Mouse (Mus musculus): ENCODE data around the gene Gm9887. TPM values are rescaled to one million over a fixed set of nuclear protein-coding genes. Genes with fewer than 3 reads are reported as not detected.

Gene Gm9887
- total and polyA plus RNA-seq, 3 experiments: 3.4 to 4.3 TPM; not detected in 1

GRCm38 (mm10) chr12:69400367-69400766 lies 28.1 kb upstream of the Gm9887 start:
- H3K4me2 ChIP-seq (ENCODE audit: insufficient read depth, low read depth, poor library complexity, severe bottlenecking): peak overlapping the region; percentile 51; the same call in 1 of the 2 replicates

GRCm38 (mm10) chr12:69394456-69394855 lies 22.2 kb upstream of the Gm9887 start:
- Histone ChIP-seq H3K4me2 (ENCODE audit: insufficient read depth, low read depth, poor library complexity, severe bottlenecking) (no peak overlapping the region), H3K27me3 (replicated peaks) (no peaks in the 10 kb centered on the region), H3K36me3 (replicated peaks in 1 of 2; ENCODE audit: control insufficient read depth in 1 of 2, insufficient read depth in 1 of 2, low read length in 1 of 2) (no peaks in the 10 kb centered on the region), H3K9me3 (replicated peaks; ENCODE audit: low read length) (peaks cover 6% of the 10 kb centered on the region), H3K9ac (ENCODE audit: insufficient read depth, low read depth) (no peak overlapping the region), H3K4me1 (ENCODE audit: control insufficient read depth in 1 of 2, insufficient read depth in 2 of 2) (peaks cover under 1 to 12% of the 10 kb centered on the region in 2 experiments; a peak in 3 of 4 replicates), H3K79me2 (replicated peaks; ENCODE audit: control insufficient read depth, extremely low read depth, insufficient read depth, poor library complexity, severe bottlenecking) (no peaks in the 10 kb centered on the region), H3K4me3 (replicated peaks in 1 of 3; ENCODE audit: low read depth in 2 of 3, low read length in 2 of 3, poor library complexity in 1 of 3) (no peak overlapping the region), H3K27ac (ENCODE audit: insufficient read depth, low read depth) (no peak overlapping the region)
- TF ChIP-seq MXI1 (IDR thresholded peaks at IDR 0.05; ENCODE audit: low read depth, low read length): no peak
- no peak for TF ChIP-seq RCOR1 (conservative IDR thresholded peaks at IDR 0.05; ENCODE audit: low read depth, low read length)
- in situ Hi-C loops (cut with MboI; ENCODE audit: low pct_ligation_motif_present, low pct_unique_long_range_greater_than_20kb, low sequenced_read_pairs) (no loop called here), dilution Hi-C loops (cut with MboI; ENCODE audit: extremely low pct_ligation_motif_present, extremely low pct_unique_long_range_greater_than_20kb, low sequenced_read_pairs) (no loop called here)
- DNase-seq (ENCODE audit: extremely low read depth): no peak

More at GRCm38 (mm10) chr12:69400367-69400766, 28.1 kb upstream of the Gm9887 start:
- dilution Hi-C loops (cut with MboI; ENCODE audit: extremely low pct_ligation_motif_present, extremely low pct_unique_long_range_greater_than_20kb, low sequenced_read_pairs) (no loop called here), in situ Hi-C loops (cut with MboI; ENCODE audit: low pct_ligation_motif_present, low pct_unique_long_range_greater_than_20kb, low sequenced_read_pairs) (no loop called here)
- DNase-seq (ENCODE audit: extremely low read depth): no peak
- H3K9me3 ChIP-seq (replicated peaks; ENCODE audit: low read length): peaks cover 2% of the 10 kb centered on the region
- TF ChIP-seq MAX (IDR thresholded peaks at IDR 0.05; ENCODE audit: low read length): no peak
- TF ChIP-seq TCF12 (IDR thresholded peaks at IDR 0.05; ENCODE audit: low read depth, low read length): no peak
- no peak for TF ChIP-seq SMC3 (IDR thresholded peaks at IDR 0.05; ENCODE audit: low read depth, low read length)
- TF ChIP-seq JUN (IDR thresholded peaks at IDR 0.05; ENCODE audit: insufficient read depth, low read depth, low read length): no peak
- TF ChIP-seq JUND (conservative IDR thresholded peaks at IDR 0.05; ENCODE audit: low read depth, low read length): no peak
- no peak for TF ChIP-seq MYC (IDR thresholded peaks at IDR 0.05; ENCODE audit: low read depth, low read length)
- no peak for TF ChIP-seq PAX5 (IDR thresholded peaks at IDR 0.05; ENCODE audit: low read length)
- no peak for TF ChIP-seq GABPA (IDR thresholded peaks at IDR 0.05; ENCODE audit: insufficient replicate concordance, low read depth, low read length)
- TF ChIP-seq RCOR1 (conservative IDR thresholded peaks at IDR 0.05; ENCODE audit: low read depth, low read length): no peak
- no peak for TF ChIP-seq POLR2AphosphoS2 (IDR thresholded peaks at IDR 0.05; ENCODE audit: low read depth, low read length)
- no peak for TF ChIP-seq NELFE (IDR thresholded peaks at IDR 0.05; ENCODE audit: low read depth, low read length)
- no peak for TF ChIP-seq ELF1 (IDR thresholded peaks at IDR 0.05; ENCODE audit: low read depth, low read length)
- no peak for TF ChIP-seq CHD1 (IDR thresholded peaks at IDR 0.05; ENCODE audit: low read depth, low read length)
- no peaks in the 10 kb centered on the region for H3K27me3 ChIP-seq (replicated peaks)
- H3K4me3 ChIP-seq (replicated peaks in 1 of 3; ENCODE audit: low read depth in 2 of 3, low read length in 2 of 3, poor library complexity in 1 of 3): no peak overlapping the region
- no peaks in the 10 kb centered on the region for H3K36me3 ChIP-seq (replicated peaks in 1 of 2; ENCODE audit: control insufficient read depth in 1 of 2, insufficient read depth in 1 of 2, low read length in 1 of 2)
- no peaks in the 10 kb centered on the region for H3K79me2 ChIP-seq (replicated peaks; ENCODE audit: control insufficient read depth, extremely low read depth, insufficient read depth, poor library complexity, severe bottlenecking)
- peaks cover 29 to 48% of the 10 kb centered on the region in 2 experiments for H3K4me1 ChIP-seq (ENCODE audit: control insufficient read depth in 1 of 2, insufficient read depth in 2 of 2)
- H3K9ac ChIP-seq (ENCODE audit: insufficient read depth, low read depth): peak overlapping the region; percentile 47
- peak overlapping the region; percentile 89 for H3K27ac ChIP-seq (ENCODE audit: insufficient read depth, low read depth)

DNA sequence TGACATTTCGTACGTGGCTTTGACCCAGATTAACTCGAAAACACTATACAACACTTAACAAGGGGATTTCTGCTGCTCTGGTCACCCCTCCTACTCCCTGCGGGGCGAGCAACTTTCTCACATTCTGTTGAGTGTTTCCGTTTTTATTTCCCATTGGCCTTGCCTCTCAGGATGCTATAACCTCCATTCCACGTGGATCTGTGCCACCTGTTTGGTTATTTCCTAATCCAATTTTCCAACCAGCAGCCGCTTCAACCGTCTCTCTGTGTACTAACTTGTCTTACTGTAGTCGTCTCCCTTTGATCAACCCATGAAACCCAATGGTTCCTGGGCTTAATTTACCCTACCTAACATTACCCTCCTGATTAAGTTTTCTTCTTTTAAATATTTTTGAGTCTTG lies 20.8 kb upstream of the Gm9887 start:
- H3K9me3 ChIP-seq (replicated peaks; ENCODE audit: low read length): peaks cover 6% of the 10 kb centered on the region
- H3K36me3 ChIP-seq (replicated peaks in 1 of 2; ENCODE audit: control insufficient read depth in 1 of 2, insufficient read depth in 1 of 2, low read length in 1 of 2): no peaks in the 10 kb centered on the region
- H3K4me2 ChIP-seq (ENCODE audit: insufficient read depth, low read depth, poor library complexity, severe bottlenecking): no peak overlapping the region
- H3K4me3 ChIP-seq (replicated peaks in 1 of 3; ENCODE audit: low read depth in 2 of 3, low read length in 2 of 3, poor library complexity in 1 of 3): no peak overlapping the region
- no peak for TF ChIP-seq ZNF384 (IDR thresholded peaks at IDR 0.05; ENCODE audit: low read depth, low read length)
- no peak for TF ChIP-seq ZC3H11A (IDR thresholded peaks at IDR 0.05; ENCODE audit: low read depth, low read length)
- TF ChIP-seq MAX (IDR thresholded peaks at IDR 0.05; ENCODE audit: low read length): no peak
- TF ChIP-seq TBP (conservative IDR thresholded peaks at IDR 0.05; ENCODE audit: low read depth, low read length): no peak
- TF ChIP-seq ZMIZ1 (IDR thresholded peaks at IDR 0.05; ENCODE audit: low read depth, low read length): no peak
- no peak for TF ChIP-seq BHLHE40 (IDR thresholded peaks at IDR 0.05; ENCODE audit: low read depth, low read length)
- TF ChIP-seq SIN3A (IDR thresholded peaks at IDR 0.05; ENCODE audit: low read length): no peak
- TF ChIP-seq ZKSCAN1 (IDR thresholded peaks at IDR 0.05; ENCODE audit: borderline replicate concordance, low read depth, low read length): no peak
- no peak for TF ChIP-seq GABPA (IDR thresholded peaks at IDR 0.05; ENCODE audit: insufficient replicate concordance, low read depth, low read length)
- no peak for TF ChIP-seq CHD2 (IDR thresholded peaks at IDR 0.05; ENCODE audit: low read length)
- H3K4me1 ChIP-seq (ENCODE audit: control insufficient read depth in 1 of 2, insufficient read depth in 2 of 2): peaks cover 0 to 14% of the 10 kb centered on the region in 2 experiments; a peak in 3 of 4 replicates
- no peak overlapping the region for H3K27ac ChIP-seq (ENCODE audit: insufficient read depth, low read depth)
- no peaks in the 10 kb centered on the region for H3K27me3 ChIP-seq (replicated peaks)
- H3K79me2 ChIP-seq (replicated peaks; ENCODE audit: control insufficient read depth, extremely low read depth, insufficient read depth, poor library complexity, severe bottlenecking): no peaks in the 10 kb centered on the region
- dilution Hi-C loops (cut with MboI; ENCODE audit: extremely low pct_ligation_motif_present, extremely low pct_unique_long_range_greater_than_20kb, low sequenced_read_pairs) (no loop called here), in situ Hi-C loops (cut with MboI; ENCODE audit: low pct_ligation_motif_present, low pct_unique_long_range_greater_than_20kb, low sequenced_read_pairs) (no loop called here)
- H3K9ac ChIP-seq (ENCODE audit: insufficient read depth, low read depth): no peak overlapping the region
- no peak for DNase-seq (ENCODE audit: extremely low read depth)
